Mouse (Mus musculus) E14TG2a.4 (cell line): ENCODE results near the gene Clmp.

Experiments
- CTCF ChIP-seq: conservative IDR thresholded peaks from 2 replicates; pipeline ENCODE4 v1.5.1; 2014; ENCODE audit warnings: low read length
- POU5F1 ChIP-seq: IDR thresholded peaks from 2 replicates; pipeline ENCODE4 v1.6.1; 2014; ENCODE audit warnings: low read length, borderline replicate concordance

GRCm38 (mm10) chr9:40649444-40649843 lies 36.3 kb upstream of the Clmp start:
- TF ChIP-seq CTCF, result no peak
- no peak for TF ChIP-seq POU5F1
